Mouse (Mus musculus): ENCODE data around the gene Cdk6. TPM values are rescaled to one million over a fixed set of nuclear protein-coding genes. Genes with fewer than 3 reads are reported as not detected.
"Not testable (repeated sequence)": the region's sequence is repeated elsewhere in the genome, so short reads cannot be mapped to it uniquely, and the experiment has no call there.

The Cdk6 gene
- total and polyA plus RNA-seq, 3 experiments, result 79.0 to 318 (median 197) TPM

DNA sequence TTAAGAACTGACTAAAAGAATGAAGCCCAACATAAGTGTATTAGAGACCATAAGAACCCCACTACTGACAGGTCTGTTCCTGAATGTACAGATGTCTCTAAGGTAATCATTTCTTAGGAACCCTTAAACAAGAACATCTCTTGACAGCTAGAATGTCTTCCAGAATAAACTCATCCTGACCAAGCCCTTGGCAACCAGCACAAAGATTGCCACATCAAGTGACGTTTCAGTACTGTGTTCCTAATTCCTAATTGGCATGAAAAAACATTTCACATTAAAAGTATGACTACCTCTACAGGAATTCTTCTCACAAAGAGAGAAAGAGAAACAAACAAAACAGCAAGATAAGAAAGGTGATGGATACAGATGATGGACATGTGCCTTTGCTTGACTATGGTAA lies 31.7 kb upstream of the Cdk6 start:
- Histone ChIP-seq H3K4me3 (ENCODE audit: control insufficient read depth in 1 of 2, insufficient read depth in 1 of 2, low read depth in 2 of 2, low read length in 2 of 2) (no peak overlapping the region), H3K9me3 (replicated peaks; ENCODE audit: insufficient read depth, low read length) (no peaks in the 10 kb centered on the region), H3K9ac (ENCODE audit: control insufficient read depth, low read depth, low read length, poor library complexity, severe bottlenecking) (no peak overlapping the region), H3K36me3 (ENCODE audit: control insufficient read depth in 1 of 2, insufficient read depth in 2 of 2, low read length in 2 of 2) (no peaks in the 10 kb centered on the region), H3K27me3 (ENCODE audit: control insufficient read depth in 1 of 2, insufficient read depth in 2 of 2, low read length in 2 of 2) (no peaks in the 10 kb centered on the region), H3K27ac (ENCODE audit: control insufficient read depth, low read depth, low read length) (no peak overlapping the region), H3K4me1 (ENCODE audit: control insufficient read depth in 1 of 2, insufficient read depth in 2 of 2, low read length in 2 of 2) (no peaks in the 10 kb centered on the region), H3K79me2 (ENCODE audit: control insufficient read depth, insufficient read depth, low read length, poor library complexity) (no peaks in the 10 kb centered on the region)
- DNase-seq (ENCODE audit: low read depth, low spot score), result no peak
- TF ChIP-seq POLR2AphosphoS2 (IDR thresholded peaks at IDR 0.05; ENCODE audit: low read length), result no peak
- no peak for TF ChIP-seq SIN3A (IDR thresholded peaks at IDR 0.05; ENCODE audit: low read length)
- TF ChIP-seq JUND (IDR thresholded peaks at IDR 0.05; ENCODE audit: low read depth, low read length), result no peak
- no peak for TF ChIP-seq MXI1 (IDR thresholded peaks at IDR 0.05; ENCODE audit: low read depth, low read length)
- TF ChIP-seq MAX (IDR thresholded peaks at IDR 0.05; ENCODE audit: low read length), result no peak
- TF ChIP-seq CHD1 (IDR thresholded peaks at IDR 0.05; ENCODE audit: low read depth, low read length), result no peak

DNA sequence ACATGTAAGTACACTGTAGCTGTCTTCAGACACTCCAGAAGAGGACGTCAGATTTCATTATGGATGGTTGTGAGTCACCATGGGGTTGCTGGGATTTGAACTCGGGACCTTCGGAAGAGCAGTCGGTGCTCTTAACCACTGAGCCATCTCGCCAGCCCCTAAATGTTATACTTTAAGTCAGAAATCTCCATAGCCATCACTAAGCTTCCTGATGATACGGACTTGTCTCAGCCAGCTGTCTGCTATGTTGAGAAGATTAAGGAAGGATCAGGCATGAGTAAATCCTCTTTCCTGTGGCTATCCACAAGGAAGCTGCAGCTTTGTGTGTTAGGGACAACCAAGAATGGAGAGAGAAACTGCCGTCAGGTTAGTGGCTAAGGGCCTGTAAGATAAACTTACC lies 30.1 kb upstream of the Cdk6 start:
- not testable (repeated sequence) for H3K9me3 ChIP-seq (replicated peaks; ENCODE audit: insufficient read depth, low read length); H3K27ac ChIP-seq (ENCODE audit: control insufficient read depth, low read depth, low read length); DNase-seq (ENCODE audit: low read depth, low spot score); H3K27me3 ChIP-seq (ENCODE audit: control insufficient read depth in 1 of 2, insufficient read depth in 2 of 2, low read length in 2 of 2); H3K36me3 ChIP-seq (ENCODE audit: control insufficient read depth in 1 of 2, insufficient read depth in 2 of 2, low read length in 2 of 2); H3K4me1 ChIP-seq (ENCODE audit: control insufficient read depth in 1 of 2, insufficient read depth in 2 of 2, low read length in 2 of 2); H3K9ac ChIP-seq (ENCODE audit: control insufficient read depth, low read depth, low read length, poor library complexity, severe bottlenecking); H3K79me2 ChIP-seq (ENCODE audit: control insufficient read depth, insufficient read depth, low read length, poor library complexity); H3K4me3 ChIP-seq (ENCODE audit: control insufficient read depth in 1 of 2, insufficient read depth in 1 of 2, low read depth in 2 of 2, low read length in 2 of 2)

- H3K36me3 ChIP-seq (ENCODE audit: control insufficient read depth in 1 of 2, insufficient read depth in 2 of 2, low read length in 2 of 2); H3K9me3 ChIP-seq (replicated peaks; ENCODE audit: insufficient read depth, low read length); H3K4me1 ChIP-seq (ENCODE audit: control insufficient read depth in 1 of 2, insufficient read depth in 2 of 2, low read length in 2 of 2); H3K27me3 ChIP-seq (ENCODE audit: control insufficient read depth in 1 of 2, insufficient read depth in 2 of 2, low read length in 2 of 2); H3K79me2 ChIP-seq (ENCODE audit: control insufficient read depth, insufficient read depth, low read length, poor library complexity); DNase-seq (ENCODE audit: low read depth, low spot score); H3K27ac ChIP-seq (ENCODE audit: control insufficient read depth, low read depth, low read length); H3K9ac ChIP-seq (ENCODE audit: control insufficient read depth, low read depth, low read length, poor library complexity, severe bottlenecking); H3K4me3 ChIP-seq (ENCODE audit: control insufficient read depth in 1 of 2, insufficient read depth in 1 of 2, low read depth in 2 of 2, low read length in 2 of 2): not testable (repeated sequence)
These were observed 23.6 kb upstream of the Cdk6 start for GRCm38 (mm10) chr5:3317724-3318123.

DNA sequence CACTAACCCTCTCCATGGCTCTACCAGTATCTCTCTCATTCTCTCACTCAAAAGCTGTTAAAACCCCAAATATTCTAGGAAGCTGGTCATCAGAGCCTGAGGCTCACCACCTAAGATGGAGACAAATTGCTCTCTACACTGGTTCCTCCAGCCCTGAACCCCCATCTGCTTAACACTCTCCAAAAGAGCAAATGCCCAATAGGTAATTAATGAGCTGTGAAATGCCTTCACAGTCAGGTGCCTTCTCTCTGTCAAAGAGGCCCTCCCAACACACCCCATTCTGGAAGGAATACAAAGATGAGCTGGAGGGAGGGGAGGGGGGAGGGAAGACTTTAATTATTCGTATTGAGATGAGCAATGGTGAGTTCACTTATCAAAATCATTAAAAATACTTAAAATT lies 21.1 kb upstream of the Cdk6 start:
- Histone ChIP-seq H3K27ac (ENCODE audit: control insufficient read depth, low read depth, low read length) (no peak overlapping the region), H3K9me3 (replicated peaks; ENCODE audit: insufficient read depth, low read length) (no peaks in the 10 kb centered on the region), H3K9ac (ENCODE audit: control insufficient read depth, low read depth, low read length, poor library complexity, severe bottlenecking) (no peak overlapping the region), H3K4me1 (ENCODE audit: control insufficient read depth in 1 of 2, insufficient read depth in 2 of 2, low read length in 2 of 2) (no peaks in the 10 kb centered on the region), H3K27me3 (ENCODE audit: control insufficient read depth in 1 of 2, insufficient read depth in 2 of 2, low read length in 2 of 2) (no peaks in the 10 kb centered on the region), H3K4me3 (ENCODE audit: control insufficient read depth in 1 of 2, insufficient read depth in 1 of 2, low read depth in 2 of 2, low read length in 2 of 2) (no peak overlapping the region), H3K79me2 (ENCODE audit: control insufficient read depth, insufficient read depth, low read length, poor library complexity) (no peaks in the 10 kb centered on the region), H3K36me3 (ENCODE audit: control insufficient read depth in 1 of 2, insufficient read depth in 2 of 2, low read length in 2 of 2) (no peaks in the 10 kb centered on the region)
- no peak for DNase-seq (ENCODE audit: low read depth, low spot score)
- no peak for TF ChIP-seq RCOR1 (IDR thresholded peaks at IDR 0.05; ENCODE audit: low read depth, low read length)
- TF ChIP-seq SIN3A (IDR thresholded peaks at IDR 0.05; ENCODE audit: low read length), result no peak
- no peak for TF ChIP-seq RAD21 (IDR thresholded peaks at IDR 0.05; ENCODE audit: low read depth, low read length)
- no peak for TF ChIP-seq ZMIZ1 (IDR thresholded peaks at IDR 0.05; ENCODE audit: low read depth, low read length)
- no peak for TF ChIP-seq TBP (IDR thresholded peaks at IDR 0.05; ENCODE audit: low read depth, low read length)
- TF ChIP-seq BHLHE40 (IDR thresholded peaks at IDR 0.05; ENCODE audit: borderline replicate concordance, low read depth, low read length), result no peak
